Mouse (Mus musculus): ENCODE measurements around the gene Cspg4. TPM values are rescaled to one million over a fixed set of nuclear protein-coding genes. Genes with fewer than 3 reads are reported as not detected.

The Cspg4 gene
- polyA plus RNA-seq, 1 experiment = 14.5 TPM

DNA sequence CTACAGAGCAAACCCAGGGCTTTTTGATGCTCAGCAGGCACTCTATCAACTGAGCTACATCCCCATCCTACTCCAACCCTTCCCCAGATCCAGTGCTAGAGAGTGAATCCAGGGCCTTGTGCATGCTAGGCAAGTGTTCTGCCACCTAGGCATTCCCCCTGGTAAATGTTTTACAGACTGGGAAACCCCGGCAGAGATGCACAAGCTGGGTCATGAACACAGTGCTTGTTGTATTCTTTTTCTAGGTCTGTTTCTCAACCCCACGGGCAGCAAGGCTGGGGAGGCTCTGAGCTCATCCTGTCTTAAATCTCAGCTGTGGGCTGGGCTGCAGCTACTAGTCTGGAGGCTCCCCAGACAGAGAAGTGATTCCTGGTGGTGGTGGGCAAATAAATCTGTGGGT lies 2.0 kb upstream of the Cspg4 start:
- no peak for TF ChIP-seq POLR2A (IDR thresholded peaks at IDR 0.05; ENCODE audit: low read depth, low read length)
- TF ChIP-seq CTCF (conservative IDR thresholded peaks at IDR 0.05; ENCODE audit: insufficient read depth, insufficient read length, low read depth, low read length) = no peak
- no peak overlapping the region for H3K4me3 ChIP-seq (ENCODE audit: insufficient read depth, low read depth, low read length)
- 30% methylated on average over 2 of the region's 2 CpGs for WGBS
- peaks cover 17% of the 10 kb centered on the region for H3K4me1 ChIP-seq (ENCODE audit: control insufficient read depth, insufficient read depth, low read length)
- no peak overlapping the region for H3K27ac ChIP-seq (ENCODE audit: insufficient read depth, low read depth, low read length)
- peak; percentile 69 for DNase-seq
- H3K36me3 ChIP-seq (ENCODE audit: control insufficient read depth, insufficient read depth, low read length) = no peaks in the 10 kb centered on the region
- no peaks in the 10 kb centered on the region for H3K27me3 ChIP-seq (replicated peaks; ENCODE audit: control insufficient read depth, insufficient read depth, low read length)

DNA sequence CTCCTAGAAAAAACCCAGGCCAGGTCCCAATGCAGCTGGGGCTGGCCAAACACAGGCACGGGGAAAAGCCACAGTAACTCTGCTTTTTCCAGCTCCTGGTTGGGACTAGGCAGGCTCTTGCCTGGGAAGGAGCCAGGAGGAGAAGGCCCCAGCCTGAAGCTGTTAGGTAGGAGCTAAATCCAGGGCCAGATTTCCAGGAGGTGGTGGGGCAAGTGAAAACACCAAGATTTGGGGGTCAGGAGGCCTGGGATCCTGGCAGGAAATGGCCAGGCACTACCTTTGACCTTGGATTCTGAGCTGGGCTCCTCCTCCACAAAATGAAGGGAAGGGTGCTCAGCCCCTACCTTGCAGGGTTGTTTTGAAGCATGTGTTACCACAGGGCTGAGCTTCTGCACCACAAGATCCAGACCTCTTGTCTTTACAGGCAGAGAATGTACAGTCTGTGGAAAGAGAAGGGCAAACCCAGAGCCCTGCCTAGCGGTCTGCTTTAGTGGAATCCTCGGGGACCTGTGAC lies 560 bp upstream of the Cspg4 start, which contains the start of gene Odf3l1:
Gene Odf3l1, minus strand, starts transcription at position 464 of the 514 bp plus-strand sequence.
- DNase-seq = peak; percentile 56
- Histone ChIP-seq H3K4me3 (ENCODE audit: insufficient read depth, low read depth, low read length) (peak within 1 kb of the TSS; percentile 57), H3K27me3 (replicated peaks; ENCODE audit: control insufficient read depth, insufficient read depth, low read length) (no peaks in the 10 kb centered on the region), H3K4me1 (ENCODE audit: control insufficient read depth, insufficient read depth, low read length) (peaks cover 28% of the 10 kb centered on the region), H3K36me3 (ENCODE audit: control insufficient read depth, insufficient read depth, low read length) (no peaks in the 10 kb centered on the region), H3K27ac (ENCODE audit: insufficient read depth, low read depth, low read length) (peak within 1 kb of the TSS; percentile 49)
- 12% methylated on average over 3 of the region's 3 CpGs for WGBS
- TF ChIP-seq CTCF (conservative IDR thresholded peaks at IDR 0.05; ENCODE audit: insufficient read depth, insufficient read length, low read depth, low read length) (no peak), POLR2A (IDR thresholded peaks at IDR 0.05; ENCODE audit: low read depth, low read length) (no peak)

DNA sequence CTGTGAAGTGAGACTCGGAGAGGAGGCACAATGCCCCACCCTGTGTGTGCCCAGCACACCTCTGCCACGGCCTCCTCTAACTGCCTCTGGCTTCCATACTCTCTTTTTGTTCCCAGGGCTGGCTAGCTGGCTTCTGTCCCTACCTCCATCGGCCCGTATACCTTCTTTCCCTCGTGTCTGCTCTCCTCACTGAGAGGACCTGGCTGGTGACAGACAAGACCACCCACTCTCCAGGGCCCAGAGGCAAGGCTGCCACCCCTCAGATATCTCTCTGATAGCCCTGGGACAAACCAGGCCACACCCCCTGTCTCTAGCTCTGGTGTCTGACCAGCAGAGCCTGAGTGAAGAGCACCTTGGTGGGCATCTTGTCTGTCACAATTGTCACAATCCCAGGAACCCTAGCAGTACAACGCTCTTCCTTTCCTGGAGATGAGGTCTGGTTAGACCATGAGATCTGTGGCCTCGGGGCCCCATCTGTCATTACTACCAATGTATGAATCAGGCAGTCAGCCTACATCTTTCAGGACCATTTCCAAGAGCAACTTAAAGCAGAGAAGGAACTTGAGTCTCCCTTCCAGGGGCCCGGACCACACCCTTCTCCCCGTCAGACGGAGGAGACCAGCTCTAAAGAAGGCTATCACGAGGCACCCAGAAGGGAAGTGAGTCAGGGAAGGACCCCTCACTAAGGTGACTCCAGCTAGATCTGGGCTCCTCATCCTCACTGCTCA lies 1.0 kb downstream of the Cspg4 start:
- TF ChIP-seq POLR2A (IDR thresholded peaks at IDR 0.05; ENCODE audit: low read depth, low read length) = no peak
- TF ChIP-seq CTCF (conservative IDR thresholded peaks at IDR 0.05; ENCODE audit: insufficient read depth, insufficient read length, low read depth, low read length) = no peak
- Histone ChIP-seq H3K4me3 (ENCODE audit: insufficient read depth, low read depth, low read length) (peak overlapping the region; percentile 57), H3K4me1 (ENCODE audit: control insufficient read depth, insufficient read depth, low read length) (peaks cover 36% of the 10 kb centered on the region), H3K36me3 (ENCODE audit: control insufficient read depth, insufficient read depth, low read length) (no peaks in the 10 kb centered on the region), H3K27me3 (replicated peaks; ENCODE audit: control insufficient read depth, insufficient read depth, low read length) (no peaks in the 10 kb centered on the region), H3K27ac (ENCODE audit: insufficient read depth, low read depth, low read length) (no peak overlapping the region)
- DNase-seq = no peak
- WGBS = 72% methylated on average over 11 of the region's 11 CpGs

DNA sequence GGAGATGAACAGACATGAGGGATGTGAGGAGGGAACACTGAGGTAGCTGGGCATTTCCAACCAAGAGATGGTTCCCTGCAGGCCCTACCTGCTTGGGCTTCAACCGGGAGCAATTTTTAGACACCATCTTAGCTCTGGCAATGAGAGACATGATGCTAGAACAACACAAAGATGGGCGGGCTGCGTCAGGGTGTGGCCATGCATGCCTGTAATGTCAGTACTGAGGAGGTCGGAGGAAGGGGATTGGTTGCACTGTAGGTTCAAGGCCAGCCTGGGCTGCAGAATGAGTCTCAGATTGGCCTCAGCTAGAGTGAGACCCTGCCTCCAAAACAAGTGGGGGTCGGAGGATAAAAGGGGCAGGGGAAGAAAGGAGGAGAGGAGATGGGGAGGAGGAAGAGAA lies 1.6 kb downstream of the Cspg4 start:
- Histone ChIP-seq H3K4me3 (ENCODE audit: insufficient read depth, low read depth, low read length) (no peak overlapping the region), H3K27ac (ENCODE audit: insufficient read depth, low read depth, low read length) (no peak overlapping the region), H3K27me3 (replicated peaks; ENCODE audit: control insufficient read depth, insufficient read depth, low read length) (no peaks in the 10 kb centered on the region), H3K36me3 (ENCODE audit: control insufficient read depth, insufficient read depth, low read length) (no peaks in the 10 kb centered on the region), H3K4me1 (ENCODE audit: control insufficient read depth, insufficient read depth, low read length) (peaks cover 36% of the 10 kb centered on the region)
- 78% methylated on average over 5 of the region's 5 CpGs for WGBS
- DNase-seq = no peak
- TF ChIP-seq POLR2A (IDR thresholded peaks at IDR 0.05; ENCODE audit: low read depth, low read length) = no peak
- TF ChIP-seq CTCF (conservative IDR thresholded peaks at IDR 0.05; ENCODE audit: insufficient read depth, insufficient read length, low read depth, low read length) = no peak

DNA sequence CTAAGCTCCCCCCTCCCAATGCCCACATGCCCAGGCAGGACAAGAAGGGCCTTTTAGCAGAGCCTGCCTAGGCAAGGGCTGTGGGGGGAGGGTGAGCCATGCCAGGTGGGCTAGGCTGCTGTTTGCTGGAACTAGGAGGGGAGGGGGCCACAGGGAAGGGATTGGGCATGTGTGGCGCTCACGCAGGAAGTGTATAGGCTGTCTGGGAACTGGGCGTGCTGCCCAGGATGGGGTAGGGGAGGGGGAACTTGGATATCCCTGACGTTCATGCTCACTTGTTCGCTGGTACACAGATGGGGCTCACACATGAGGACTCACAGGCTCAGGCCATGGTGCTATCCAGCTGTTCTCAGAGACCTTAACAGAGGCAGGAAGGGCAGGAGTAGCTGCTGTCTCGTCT lies 3.5 kb downstream of the Cspg4 start:
- H3K4me3 ChIP-seq (ENCODE audit: insufficient read depth, low read depth, low read length) = no peak overlapping the region
- peaks cover 34% of the 10 kb centered on the region for H3K4me1 ChIP-seq (ENCODE audit: control insufficient read depth, insufficient read depth, low read length)
- TF ChIP-seq POLR2A (IDR thresholded peaks at IDR 0.05; ENCODE audit: low read depth, low read length) (no peak), CTCF (conservative IDR thresholded peaks at IDR 0.05; ENCODE audit: insufficient read depth, insufficient read length, low read depth, low read length) (no peak)
- H3K36me3 ChIP-seq (ENCODE audit: control insufficient read depth, insufficient read depth, low read length) = no peaks in the 10 kb centered on the region
- WGBS = 55% methylated on average over 6 of the region's 6 CpGs
- DNase-seq = peak; percentile 28
- H3K27ac ChIP-seq (ENCODE audit: insufficient read depth, low read depth, low read length) = 0 out of 2 replicates have a peak overlapping the region, but pooled peaks have one; percentile 1
- no peaks in the 10 kb centered on the region for H3K27me3 ChIP-seq (replicated peaks; ENCODE audit: control insufficient read depth, insufficient read depth, low read length)

DNA sequence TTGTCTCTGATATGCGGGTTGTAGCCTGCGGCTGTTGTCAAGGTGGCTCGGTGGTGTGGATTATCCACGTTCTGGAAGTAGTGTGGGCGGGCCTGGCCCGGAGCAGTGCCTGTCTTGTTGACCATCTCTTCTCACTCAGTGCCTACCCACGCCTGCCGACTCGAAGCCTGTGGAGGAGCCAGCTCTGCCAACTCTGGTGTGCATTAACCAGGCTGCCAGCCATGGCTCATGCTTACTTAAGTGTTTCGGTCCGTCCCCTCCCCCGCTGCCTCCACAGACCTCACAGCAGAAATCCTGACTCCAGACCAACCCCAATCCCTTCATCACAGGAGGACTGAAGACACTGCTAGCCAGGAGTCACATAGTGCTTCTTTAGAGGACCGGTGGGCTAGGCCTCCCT lies 4.7 kb downstream of the Cspg4 start:
- Histone ChIP-seq H3K4me1 (ENCODE audit: control insufficient read depth, insufficient read depth, low read length) (peaks cover 25% of the 10 kb centered on the region), H3K27ac (ENCODE audit: insufficient read depth, low read depth, low read length) (no peak overlapping the region), H3K36me3 (ENCODE audit: control insufficient read depth, insufficient read depth, low read length) (no peaks in the 10 kb centered on the region), H3K4me3 (ENCODE audit: insufficient read depth, low read depth, low read length) (no peak overlapping the region), H3K27me3 (replicated peaks; ENCODE audit: control insufficient read depth, insufficient read depth, low read length) (no peaks in the 10 kb centered on the region)
- TF ChIP-seq POLR2A (IDR thresholded peaks at IDR 0.05; ENCODE audit: low read depth, low read length) = no peak
- TF ChIP-seq CTCF (conservative IDR thresholded peaks at IDR 0.05; ENCODE audit: insufficient read depth, insufficient read length, low read depth, low read length) = no peak
- DNase-seq = peak; percentile 95
- 31% methylated on average over 13 of the region's 13 CpGs for WGBS

DNA sequence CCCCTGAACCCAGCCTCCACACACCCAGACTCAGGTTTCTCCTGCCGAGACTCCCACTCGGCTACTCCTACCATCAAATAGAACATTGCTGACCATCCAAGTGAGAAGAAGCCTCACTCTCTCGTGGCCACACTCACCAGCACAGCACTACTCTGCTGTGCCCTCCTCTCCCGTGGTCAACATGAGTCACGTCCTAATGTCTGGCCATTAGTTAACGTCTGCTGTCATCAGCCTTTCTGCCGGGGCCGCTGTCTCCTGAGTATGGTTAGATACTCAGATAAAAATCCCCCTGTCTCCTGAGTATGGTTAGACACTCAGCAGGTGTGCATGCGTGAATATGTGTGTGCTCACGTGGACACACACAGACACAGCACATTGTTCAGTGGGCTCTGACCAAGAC lies 5.9 kb downstream of the Cspg4 start:
- Histone ChIP-seq H3K27ac (ENCODE audit: insufficient read depth, low read depth, low read length) (no peak overlapping the region), H3K27me3 (replicated peaks; ENCODE audit: control insufficient read depth, insufficient read depth, low read length) (no peaks in the 10 kb centered on the region), H3K36me3 (ENCODE audit: control insufficient read depth, insufficient read depth, low read length) (no peaks in the 10 kb centered on the region), H3K4me1 (ENCODE audit: control insufficient read depth, insufficient read depth, low read length) (peaks cover 20% of the 10 kb centered on the region), H3K4me3 (ENCODE audit: insufficient read depth, low read depth, low read length) (no peak overlapping the region)
- DNase-seq = no peak
- TF ChIP-seq POLR2A (IDR thresholded peaks at IDR 0.05; ENCODE audit: low read depth, low read length) = no peak
- 50% methylated on average over 10 of the region's 10 CpGs for WGBS
